Mouse (Mus musculus): ENCODE data around the gene Supt5.

- no peak for TF ChIP-seq EP300 (IDR thresholded peaks at IDR 0.05; ENCODE audit: low read depth)
- TF ChIP-seq CTCF (IDR thresholded peaks at IDR 0.05; ENCODE audit: low read depth) = no peak
Observed at GRCm38 (mm10) chr7:28294481-28294880, 44.1 kb downstream of the Supt5 start.
